Mouse (Mus musculus): ENCODE measurements around the gene Brip1.

Brip1 gene

DNA sequence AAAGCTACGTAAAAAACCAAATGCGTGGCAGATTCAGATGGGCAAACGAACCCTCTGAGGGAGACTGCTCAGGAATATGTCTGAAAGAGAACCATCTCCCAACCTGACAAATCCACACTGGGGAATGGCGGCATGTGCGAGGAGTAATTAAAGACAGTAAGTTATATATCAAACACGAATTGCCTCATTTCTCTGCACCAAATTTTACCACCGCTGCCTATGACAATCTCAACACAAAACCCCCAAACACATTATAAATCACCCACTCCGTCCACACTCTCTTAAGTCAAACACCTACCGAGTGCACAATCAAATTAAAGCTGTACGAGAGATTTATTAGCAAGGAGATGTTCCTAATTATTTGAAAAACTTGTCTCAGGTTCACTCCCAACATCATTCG is 184.8 kb downstream of the Brip1 start:
- no peak for DNase-seq

DNA sequence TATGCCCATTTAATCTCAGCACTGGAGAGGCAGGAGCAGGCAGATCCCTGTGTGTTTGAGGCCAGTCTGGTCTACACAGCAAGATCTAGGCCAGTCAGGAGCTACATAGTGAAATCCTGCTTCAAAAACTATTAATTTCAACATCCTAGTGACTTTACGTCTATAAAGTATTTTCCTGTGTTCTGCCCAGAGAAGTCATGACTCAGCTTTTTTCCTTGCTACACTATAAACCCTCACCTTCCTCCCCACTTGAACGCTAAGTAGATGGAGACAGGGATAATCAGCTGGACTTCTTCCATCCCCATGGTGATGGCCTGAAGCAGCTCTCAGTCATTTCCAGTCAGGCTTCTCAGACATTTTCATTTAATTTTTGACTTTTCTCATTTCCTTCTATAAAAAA is 187.9 kb downstream of the Brip1 start:
- DNase-seq: no peak

DNA sequence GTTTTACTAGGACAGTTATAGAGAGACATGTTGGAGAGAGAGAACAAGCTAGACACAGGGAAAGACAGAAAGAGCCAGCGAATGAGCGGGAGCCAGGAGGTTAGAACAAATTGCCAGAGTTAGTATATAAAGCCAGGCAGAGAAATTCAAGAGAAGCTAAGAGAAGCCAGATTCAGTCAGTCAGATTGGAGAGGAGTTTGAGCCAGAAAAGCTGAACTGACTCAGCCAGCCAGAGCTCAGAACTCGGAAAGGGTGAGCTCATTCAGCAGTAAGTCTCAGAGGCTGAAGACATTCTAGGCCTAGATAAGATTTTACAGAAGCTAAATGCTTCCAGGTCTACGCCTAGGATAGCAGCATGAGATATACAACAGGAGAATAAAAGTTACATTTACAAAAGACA is 190.5 kb downstream of the Brip1 start:
- DNase-seq: no peak

DNA sequence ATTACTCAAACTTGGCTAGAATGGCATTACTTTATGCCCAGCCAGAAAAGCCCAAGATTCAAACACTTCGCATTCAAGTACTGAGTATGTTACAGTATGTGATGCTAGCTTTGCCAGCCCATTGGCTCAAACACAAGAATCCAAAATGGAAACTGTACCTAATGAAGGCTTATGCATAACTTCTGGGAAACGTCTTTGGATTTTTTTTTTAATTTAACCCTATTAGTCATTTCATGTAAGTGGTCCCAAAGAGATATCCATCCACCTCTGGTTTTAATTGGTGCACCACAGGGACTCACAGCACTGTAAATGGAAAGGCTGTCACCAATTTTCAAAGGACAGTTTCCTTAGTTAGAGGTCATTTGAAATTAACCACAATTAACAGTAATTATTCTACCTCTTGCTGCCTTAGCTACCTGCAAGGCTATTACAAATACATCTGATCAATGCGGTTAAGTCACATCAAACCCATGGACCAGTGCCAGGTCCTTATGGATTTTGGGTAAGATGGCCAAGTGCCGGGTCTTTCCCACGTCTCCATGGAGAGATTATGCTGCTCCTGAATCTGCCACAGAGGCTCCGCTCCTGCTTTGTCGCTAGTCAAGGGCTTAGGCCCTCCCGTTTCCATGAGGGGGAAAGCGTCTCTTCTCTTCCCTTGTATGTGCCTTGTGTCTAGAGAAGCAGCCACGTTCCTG is 192.6 kb downstream of the Brip1 start:
- DNase-seq: no peak
